Mouse (Mus musculus) fibroblast of lung, adult 2 months (primary cell): ENCODE measurements around the gene Kdm2b.

Experiments used
- DNase-seq: peaks from one replicate; pipeline ENCODE4 v3.0.0-alpha.2; 2011; ENCODE audit warnings: low read depth

Gene Kdm2b

DNA sequence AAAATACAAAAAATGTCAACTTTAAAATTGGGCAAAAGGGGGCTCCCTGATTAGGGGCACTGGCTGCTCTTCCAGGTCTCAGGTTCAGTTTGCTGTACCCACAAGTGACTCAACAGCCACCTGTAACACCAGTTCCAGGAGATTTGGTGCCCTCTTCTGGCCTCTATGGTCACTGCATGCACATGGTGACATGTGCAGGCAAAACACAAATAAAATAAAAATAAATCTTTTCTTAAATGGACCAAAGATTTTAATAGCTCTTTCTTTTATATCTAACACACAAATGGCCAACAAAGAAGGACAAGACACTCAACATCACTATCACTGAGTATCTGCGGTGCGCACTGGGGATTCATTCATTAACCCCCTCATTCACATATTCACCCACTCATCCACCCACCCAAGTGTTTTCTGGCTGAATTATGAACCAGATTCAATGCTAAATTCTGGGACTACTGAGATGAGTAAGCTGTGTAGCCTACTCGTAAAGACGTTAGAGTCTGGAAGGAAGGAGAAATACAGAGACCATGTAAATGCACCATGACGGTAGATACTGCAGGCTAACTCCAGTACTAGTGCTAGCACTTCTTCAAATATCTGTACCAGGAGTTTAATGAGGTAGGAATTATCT is 95.5 kb downstream of the Kdm2b start:
- no peak for DNase-seq

GRCm38 (mm10) chr5:122893270-122893669 is 96.4 kb downstream of the Kdm2b start:
- DNase-seq, result no peak

DNA sequence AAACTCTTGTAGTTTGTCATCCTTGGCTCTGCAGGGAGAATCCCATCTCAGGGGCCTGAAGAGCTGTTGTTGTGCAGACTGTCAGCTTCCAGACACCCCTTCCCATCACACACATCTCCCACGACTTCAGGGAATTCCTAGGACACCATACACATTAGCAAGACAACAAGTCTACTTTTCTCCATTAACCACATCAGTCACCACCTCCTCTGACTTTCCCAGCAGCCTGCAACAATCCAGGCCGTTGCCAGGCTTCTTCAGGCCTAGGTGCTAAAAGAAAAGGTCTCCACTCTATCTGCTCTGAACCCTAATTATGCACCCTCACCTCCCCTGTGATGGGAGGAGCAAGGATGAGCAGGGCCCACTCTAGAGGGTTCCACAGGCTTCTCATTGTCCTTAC is 99.2 kb downstream of the Kdm2b start:
- no peak for DNase-seq

DNA sequence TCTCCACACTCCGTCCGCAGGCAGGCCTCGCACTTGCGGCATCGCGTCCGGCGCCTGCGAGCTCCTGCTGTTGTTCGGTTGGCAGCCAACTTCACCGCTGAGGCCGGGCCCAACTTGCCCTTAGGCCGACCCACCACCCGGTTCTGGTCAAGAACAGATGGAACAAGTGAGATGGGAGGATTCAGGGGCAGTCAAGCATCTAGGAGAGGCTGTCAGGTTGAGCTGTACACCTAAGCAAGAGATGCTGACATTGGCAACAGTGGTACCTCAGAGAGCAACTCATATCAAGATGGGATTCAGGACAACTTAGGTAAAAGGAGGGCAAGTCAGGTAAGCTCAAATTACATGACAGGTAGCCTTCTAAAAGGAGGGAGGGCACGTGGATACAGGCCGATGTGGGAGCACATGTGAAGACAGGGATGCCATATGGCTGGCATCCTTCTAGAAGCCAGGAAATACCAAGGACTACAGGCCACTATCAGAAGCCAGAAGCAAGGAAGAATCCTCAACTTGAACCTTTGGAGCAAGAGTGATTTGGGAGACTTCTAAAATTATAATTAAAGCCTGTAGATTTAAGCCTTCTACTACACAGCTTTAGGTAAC is 100.9 kb downstream of the Kdm2b start:
- no peak for DNase-seq

DNA sequence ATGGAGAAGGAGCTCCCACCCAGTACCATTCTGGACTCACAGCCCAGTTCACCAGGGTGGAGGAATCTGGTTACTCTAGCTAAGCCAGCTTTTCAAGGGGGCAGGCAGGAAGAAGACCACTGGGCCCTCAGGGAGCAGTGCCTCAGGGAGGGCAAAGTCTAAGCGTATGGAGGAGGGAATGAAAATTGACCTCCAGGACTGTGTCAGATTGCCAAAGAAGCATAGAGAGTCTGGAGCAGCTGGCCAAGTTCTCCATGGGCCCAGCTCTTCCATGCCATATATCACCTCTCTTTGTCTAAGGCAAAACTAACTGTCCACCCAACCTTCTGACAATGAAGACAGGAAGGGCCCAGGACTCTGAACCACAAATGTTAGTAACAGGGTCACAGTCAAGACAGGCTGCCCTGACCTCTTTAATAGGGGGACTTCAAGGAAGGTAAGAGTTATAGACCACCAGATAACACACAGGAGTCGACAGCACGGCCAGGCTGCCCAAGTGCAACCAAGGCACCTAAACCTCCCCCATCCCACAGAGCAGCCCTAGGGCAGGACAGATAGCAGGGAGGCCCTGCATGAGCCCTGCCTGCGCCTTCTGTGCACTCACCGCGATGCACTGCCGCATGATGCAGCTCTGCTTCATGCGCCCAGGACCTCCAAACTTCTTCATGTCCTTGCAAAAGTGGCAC is 101.6 kb downstream of the Kdm2b start:
- no peak for DNase-seq

- no peak for DNase-seq
Observed at GRCm38 (mm10) chr5:122887033-122887432, 102.6 kb downstream of the Kdm2b start.

DNA sequence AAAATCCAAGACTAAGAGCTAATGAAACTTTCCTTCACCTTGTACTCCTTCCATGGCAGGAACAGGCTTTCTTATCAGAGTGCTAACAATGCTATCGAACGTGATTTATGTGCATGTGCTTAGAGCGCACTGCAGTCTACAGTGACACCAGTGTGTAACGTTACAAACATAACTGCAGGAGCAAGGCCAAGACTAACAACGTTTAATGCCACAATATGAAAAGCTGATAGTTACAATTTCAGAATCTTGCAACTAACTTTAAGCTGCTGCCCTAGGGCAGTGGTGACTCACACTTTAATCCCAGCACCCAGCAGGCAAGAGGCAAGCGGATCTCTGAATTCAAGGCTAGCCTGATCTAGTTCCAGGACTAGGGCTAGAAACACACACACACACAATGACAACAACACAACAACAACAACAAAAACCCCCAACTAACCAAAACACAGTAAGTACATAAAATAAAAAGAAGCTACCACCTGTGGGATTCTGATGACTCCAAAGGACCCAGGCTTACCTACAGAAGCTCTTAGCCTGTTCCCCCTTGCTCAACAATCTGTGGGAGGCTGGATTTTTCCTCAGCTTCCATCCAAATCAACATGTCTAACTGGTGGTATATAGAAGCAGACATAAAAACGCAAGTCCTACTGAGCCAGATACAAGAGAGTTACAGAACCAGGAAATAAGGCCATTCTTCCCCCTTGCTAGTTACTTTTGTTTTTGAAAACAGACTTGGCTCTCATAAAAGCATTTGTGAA is 104.9 kb downstream of the Kdm2b start:
- no peak for DNase-seq

- no peak for DNase-seq
Observed at GRCm38 (mm10) chr5:122883652-122884235, 105.9 kb downstream of the Kdm2b start.

GRCm38 (mm10) chr5:122883237-122883636 is 106.4 kb downstream of the Kdm2b start:
- DNase-seq, result no peak

GRCm38 (mm10) chr5:122882256-122883050 is 107.2 kb downstream of the Kdm2b start:
- DNase-seq, result no peak

DNA sequence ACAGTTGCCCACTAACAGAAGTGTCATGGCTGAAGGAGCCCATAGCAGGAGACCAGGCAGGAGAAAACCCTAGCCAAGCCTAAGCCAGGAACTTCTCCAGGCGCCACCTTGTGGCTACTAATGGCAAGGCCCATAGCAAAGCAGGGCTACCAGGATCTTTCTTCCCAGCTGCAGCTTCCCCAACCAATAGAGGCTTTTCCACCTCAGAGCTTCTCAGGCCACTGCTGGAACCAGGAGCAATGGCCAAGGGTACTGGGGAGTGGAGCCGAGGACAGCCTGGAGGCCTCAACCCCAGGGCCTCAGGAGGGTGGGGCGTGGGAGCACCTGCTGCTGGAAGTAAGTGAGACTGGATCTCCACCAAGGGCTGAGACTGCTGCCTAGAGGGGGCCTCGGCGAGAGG is 108.3 kb downstream of the Kdm2b start:
- peak; percentile 17 for DNase-seq

DNA sequence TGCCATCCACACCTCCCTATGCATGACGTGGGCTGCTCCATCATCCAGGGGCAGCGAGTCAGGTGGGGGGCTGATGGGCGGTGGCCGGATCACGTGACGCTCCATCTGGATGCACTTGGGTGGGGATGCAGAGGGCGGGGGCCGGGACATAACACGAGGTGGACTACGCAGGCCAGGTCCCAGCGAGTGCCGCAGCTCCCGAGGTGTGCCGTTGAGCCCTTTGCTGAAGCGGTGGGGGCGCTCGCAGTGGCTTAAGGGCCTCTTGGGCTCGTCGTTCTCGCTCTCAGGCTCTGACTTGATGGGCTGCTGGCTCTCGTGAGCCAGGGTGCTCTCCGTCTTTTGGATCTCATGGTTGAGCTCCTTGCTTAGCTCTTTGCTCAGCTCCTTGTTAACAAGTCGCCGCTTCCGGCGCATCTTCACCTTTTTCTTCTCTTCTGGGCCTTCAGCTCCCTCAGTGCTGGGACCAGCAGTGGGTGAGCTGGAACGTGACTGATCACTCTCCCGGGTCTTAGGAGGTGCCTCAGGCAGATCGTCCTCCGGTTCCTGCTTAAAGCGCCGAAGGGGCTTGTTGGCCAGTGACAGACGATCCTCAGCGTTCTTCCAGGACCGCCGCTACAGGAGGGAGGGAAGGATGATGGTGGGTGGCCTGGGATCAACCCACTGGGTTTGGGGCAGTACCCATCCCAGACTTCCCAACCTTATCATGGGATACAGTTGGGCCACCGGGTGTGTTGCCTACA is 109.2 kb downstream of the Kdm2b start:
- no peak for DNase-seq

GRCm38 (mm10) chr5:122876671-122877070 is 113.0 kb downstream of the Kdm2b start:
- DNase-seq, result no peak

GRCm38 (mm10) chr5:122874359-122874758 is 115.3 kb downstream of the Kdm2b start:
- DNase-seq, result no peak

DNA sequence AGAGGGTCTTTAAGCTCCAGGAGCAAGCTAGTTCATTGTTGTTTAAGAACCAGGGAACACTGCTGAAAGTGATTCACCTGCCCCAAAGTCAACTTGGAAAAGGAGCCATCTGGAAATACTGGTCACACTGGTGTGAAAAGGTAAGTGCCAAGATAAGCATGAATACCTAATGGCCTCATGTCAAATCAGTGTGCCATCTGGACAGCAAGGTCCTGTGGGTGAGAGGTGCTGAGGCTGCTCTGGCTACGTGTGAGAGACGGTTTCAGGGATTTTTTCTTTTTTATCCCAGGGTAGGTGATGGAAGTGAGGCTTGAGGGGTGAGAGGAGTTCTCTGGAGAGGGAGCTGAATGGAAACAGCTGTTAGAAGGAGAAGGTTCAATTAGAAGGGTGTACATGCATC is 116.0 kb downstream of the Kdm2b start:
- DNase-seq, result no peak

- no peak for DNase-seq
Observed at GRCm38 (mm10) chr5:122872626-122873025, 117.0 kb downstream of the Kdm2b start.

GRCm38 (mm10) chr5:122863053-122863452 is 126.6 kb downstream of the Kdm2b start:
- DNase-seq, result no peak

- DNase-seq, result no peak
Observed at GRCm38 (mm10) chr5:122855858-122856257, 133.8 kb downstream of the Kdm2b start.

- no peak for DNase-seq
Observed at GRCm38 (mm10) chr5:122852611-122853010, 137.0 kb downstream of the Kdm2b start.

DNA sequence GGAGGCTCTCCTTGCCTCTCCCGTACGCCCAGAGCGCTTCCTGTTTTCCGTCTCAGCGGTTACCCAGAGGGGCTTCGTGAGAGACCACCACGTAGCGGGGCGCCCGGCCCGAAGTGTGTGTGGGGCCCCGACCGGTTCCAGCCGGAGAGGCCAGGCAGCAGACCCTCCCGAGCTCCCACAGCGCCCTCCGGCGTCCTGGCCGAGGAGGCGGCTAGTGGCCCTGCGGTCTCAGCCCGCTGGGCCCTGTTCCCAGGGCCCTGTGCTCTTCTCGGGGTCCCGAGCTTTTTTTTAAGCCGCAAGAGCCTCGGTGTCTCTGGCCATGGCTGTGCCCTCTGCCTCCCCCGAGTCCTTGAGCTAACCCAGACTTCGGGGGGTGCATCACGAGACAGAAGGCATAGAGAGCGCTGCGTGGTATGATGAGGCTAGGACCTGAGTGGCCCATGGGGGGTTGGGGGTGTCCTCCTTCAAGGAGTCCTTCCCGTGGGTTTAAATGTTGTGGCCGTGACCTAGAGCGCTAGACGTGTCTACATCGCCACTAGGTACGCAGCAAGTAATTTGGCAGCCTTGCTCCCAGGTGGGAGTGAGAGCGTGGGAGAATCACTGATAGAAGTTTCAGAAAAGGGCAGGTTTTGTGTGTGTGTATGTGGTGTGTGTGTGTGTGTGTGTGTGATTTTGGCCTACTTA is 139.2 kb downstream of the Kdm2b start:
- DNase-seq, result peak; percentile 2
